Mouse (Mus musculus): Measurements from ENCODE around the gene Tecpr1.

Tecpr1 gene

DNA sequence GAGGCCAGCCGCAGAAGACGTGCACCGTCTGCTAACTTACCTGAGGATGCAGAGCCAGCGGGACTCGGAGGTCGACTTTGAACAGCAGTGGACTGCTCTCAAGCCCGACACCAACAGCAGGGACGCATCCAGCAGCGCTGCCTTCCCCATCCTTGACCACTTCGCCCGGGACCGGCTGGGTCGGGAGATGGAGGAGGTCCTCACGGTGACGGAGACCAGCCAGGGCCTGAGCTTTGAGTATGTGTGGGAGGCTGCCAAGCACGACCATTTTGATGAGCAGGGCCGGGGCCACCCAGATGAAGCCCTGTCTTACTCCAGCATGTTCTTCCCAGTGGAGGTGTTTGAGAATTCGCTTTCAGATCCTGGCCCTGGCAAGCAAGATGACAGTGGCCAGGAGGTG lies 49.8 kb downstream of the Tecpr1 start:
- ChIA-PET POLR2A (interaction anchor here in 1 of 4 experiments (1.2 kb wide), 1 partner anchor 17 kb away, joined by 5 read pairs; no protein-coding TSS in a partner anchor), CTCF (interaction anchor here in 1 of 4 experiments (0.6 kb wide), 1 partner anchor 561 kb away, joined by 3 read pairs; no protein-coding TSS in a partner anchor)

DNA sequence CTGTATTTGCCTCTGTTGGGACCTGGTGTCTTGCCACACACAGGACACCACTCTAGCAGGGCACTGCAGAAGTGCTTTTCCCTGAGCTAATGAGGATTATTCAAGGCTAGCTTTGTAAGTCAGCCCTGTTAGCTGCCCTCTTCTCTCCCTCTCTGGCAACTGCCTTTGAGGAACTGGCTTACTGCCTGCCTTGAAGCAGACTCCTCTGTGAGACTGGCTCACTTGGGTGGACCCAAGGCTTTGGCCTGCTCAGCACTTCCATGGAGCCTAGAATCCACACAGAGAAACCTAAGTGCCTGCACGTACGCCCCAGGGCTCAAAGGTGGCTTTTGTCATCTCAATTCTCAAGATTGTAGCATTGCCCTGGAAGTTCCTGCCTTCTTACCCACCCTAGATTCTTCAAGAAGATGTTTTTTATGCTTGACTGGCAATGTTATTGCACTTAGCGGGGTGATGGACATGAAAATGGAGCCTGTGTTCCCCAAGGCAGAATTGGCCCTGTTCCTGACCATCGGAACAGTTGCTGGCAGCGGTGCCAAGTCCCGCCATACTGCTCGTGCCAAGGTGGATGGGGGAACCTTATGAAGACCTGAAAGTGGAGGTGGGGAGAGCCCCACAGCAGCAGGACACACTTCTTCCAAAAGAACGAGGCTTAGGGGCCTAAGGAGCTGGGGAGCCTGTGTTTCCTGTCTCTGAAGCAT lies 54.0 kb downstream of the Tecpr1 start:
- POLR2A ChIA-PET, result interaction anchor here in 1 of 4 experiments (0.6 kb wide), 1 partner anchor 183 kb away, joined by 7 read pairs; no protein-coding TSS in a partner anchor
- CTCF ChIA-PET, result no interaction called here

GRCm38 (mm10) chr5:144165756-144166155 lies 57.7 kb downstream of the Tecpr1 start:
- ChIA-PET CTCF (interaction anchor here (0.6 to 2.2 kb wide), 5 partner anchors 9 to 138 kb away, joined by 3 to 6 read pairs (median 4); no protein-coding TSS in a partner anchor), POLR2A (interaction anchor here in 2 of 4 experiments (1.0 to 1.2 kb wide), 2 partner anchors 17 to 42 kb away, joined by 3 read pairs; no protein-coding TSS in a partner anchor)

DNA sequence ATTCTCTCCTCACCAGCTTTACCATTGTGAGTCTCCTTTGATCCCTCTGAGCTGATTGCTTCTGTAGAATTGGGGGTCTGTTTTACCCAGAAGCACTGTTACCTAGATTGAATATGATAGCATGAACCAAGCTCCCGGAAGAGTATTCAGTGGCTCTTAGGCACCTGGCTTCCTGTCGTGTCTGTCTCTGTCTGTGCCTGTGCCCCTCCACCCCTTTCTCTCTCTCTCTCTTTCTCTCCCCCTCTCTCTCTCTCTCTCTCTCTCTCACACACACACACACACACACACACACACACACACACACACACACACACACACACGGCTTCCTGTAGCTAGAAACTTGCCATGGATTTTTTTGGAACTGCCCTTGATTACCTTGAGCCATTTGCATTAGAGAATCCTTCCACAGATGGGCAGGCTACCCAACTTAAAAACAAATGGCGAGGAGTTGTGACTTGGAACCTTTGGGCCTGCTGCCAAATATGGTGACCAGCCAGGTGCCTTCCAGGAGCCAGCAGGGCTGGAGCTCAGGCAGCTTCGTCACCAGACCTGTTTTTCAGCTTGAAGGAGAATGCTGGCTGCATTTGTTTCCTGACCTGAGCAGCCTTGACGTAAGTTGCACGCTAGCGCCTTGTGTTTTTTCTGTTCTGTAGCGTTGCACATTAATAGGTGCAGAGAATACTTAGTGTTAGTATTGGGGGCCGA lies 60.5 kb downstream of the Tecpr1 start:
- POLR2A ChIA-PET, result interaction anchor here in 3 of 4 experiments (0.5 to 2.5 kb wide), 8 partner anchors 9 to 192 kb away, joined by 3 to 7 read pairs (median 4); no protein-coding TSS in a partner anchor
- CTCF ChIA-PET, result interaction anchor here (0.7 to 1.8 kb wide), 5 partner anchors 10 to 122 kb away, joined by 3 to 7 read pairs (median 4); no protein-coding TSS in a partner anchor

GRCm38 (mm10) chr5:144162080-144162812 lies 61.2 kb downstream of the Tecpr1 start:
- ChIA-PET CTCF (interaction anchor here (0.7 to 1.8 kb wide), 4 partner anchors 9 to 111 kb away, joined by 3 to 7 read pairs (median 4); no protein-coding TSS in a partner anchor), POLR2A (interaction anchor here in 2 of 4 experiments (0.5 to 2.5 kb wide), 10 partner anchors 8 to 193 kb away, joined by 3 to 7 read pairs (median 4); no protein-coding TSS in a partner anchor)

GRCm38 (mm10) chr5:144159137-144159536 lies 64.3 kb downstream of the Tecpr1 start:
- ChIA-PET POLR2A (interaction anchor here in 2 of 4 experiments (0.6 to 1.8 kb wide), 6 partner anchors 11 to 1010 kb away, joined by 3 to 4 read pairs (median 4); no protein-coding TSS in a partner anchor), CTCF (interaction anchor here (0.5 to 1.5 kb wide), 6 partner anchors 10 to 796 kb away, joined by 3 to 4 read pairs (median 4); no protein-coding TSS in a partner anchor)

- ChIA-PET POLR2A (interaction anchor here in 2 of 4 experiments (0.8 to 1.8 kb wide), 4 partner anchors 10 to 27 kb away, joined by 3 to 4 read pairs (median 4); no protein-coding TSS in a partner anchor), CTCF (interaction anchor here (0.5 to 1.5 kb wide), 6 partner anchors 9 to 795 kb away, joined by 3 to 4 read pairs (median 4); no protein-coding TSS in a partner anchor)
Measured at GRCm38 (mm10) chr5:144158604-144159003, 64.8 kb downstream of the Tecpr1 start.

DNA sequence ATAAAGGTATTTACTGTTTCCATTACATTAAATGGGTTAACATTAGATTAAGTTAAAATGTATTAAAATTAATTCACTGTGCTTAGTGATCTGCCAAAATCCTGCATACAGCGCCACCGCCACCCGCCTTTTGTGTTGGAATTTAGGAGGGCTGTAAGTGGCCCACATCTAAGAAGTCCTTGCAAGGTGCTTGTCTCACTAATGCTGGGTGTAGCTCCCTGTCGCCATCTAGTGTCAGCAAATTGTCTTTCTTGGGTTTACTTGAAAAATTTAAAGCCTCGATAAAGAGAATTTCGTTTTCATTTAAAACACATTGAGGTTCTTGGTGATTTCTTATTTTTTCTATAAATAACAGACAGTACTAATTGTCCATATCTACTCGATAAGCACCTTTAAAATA lies 68.9 kb downstream of the Tecpr1 start:
- ChIA-PET CTCF (interaction anchor here (0.6 to 2.7 kb wide), 35 partner anchors 10 to 483 kb away, joined by 3 to 14 read pairs (median 4); partner anchors contain the start of gene Lmtk2 (in 1 of the 4)), POLR2A (interaction anchor here in 3 of 4 experiments (0.5 to 2.0 kb wide), 16 partner anchors 8 to 137 kb away, joined by 3 to 6 read pairs (median 4); no protein-coding TSS in a partner anchor)

- ChIA-PET POLR2A (interaction anchor here in 3 of 4 experiments (0.6 to 1.5 kb wide), 3 partner anchors 88 to 647 kb away, joined by 3 to 4 read pairs (median 4); partner anchors contain the start of gene Ccz1 (in 1 of the 3)), CTCF (interaction anchor here in 3 of 4 experiments (0.9 to 1.9 kb wide), 4 partner anchors 15 to 111 kb away, joined by 3 to 4 read pairs (median 4); no protein-coding TSS in a partner anchor)
Measured at GRCm38 (mm10) chr5:144151270-144151669, 72.1 kb downstream of the Tecpr1 start.

GRCm38 (mm10) chr5:144149530-144149929 lies 73.9 kb downstream of the Tecpr1 start:
- ChIA-PET CTCF (interaction anchor here in 2 of 4 experiments (0.6 to 0.8 kb wide), 2 partner anchors 9 to 14 kb away, joined by 3 to 4 read pairs; no protein-coding TSS in a partner anchor), POLR2A (no interaction called here)

- ChIA-PET CTCF (interaction anchor here in 1 of 4 experiments (0.7 kb wide), 1 partner anchor 29 kb away, joined by 3 read pairs; no protein-coding TSS in a partner anchor), POLR2A (interaction anchor here in 1 of 4 experiments (0.9 to 1.4 kb wide), 3 partner anchors 8 to 31 kb away, joined by 3 read pairs; no protein-coding TSS in a partner anchor)
Measured at GRCm38 (mm10) chr5:144146898-144147297, 76.5 kb downstream of the Tecpr1 start.
